Mouse (Mus musculus) liver, embryonic 13.5 days (tissue): ENCODE results near the gene H2-Q1. TPM values are rescaled to one million over a fixed set of nuclear protein-coding genes. Genes with fewer than 3 reads are reported as not detected.
A peak's percentile ranks its signal among the peaks of the same experiment; 100 is the strongest.
"Not testable (repeated sequence)": the region's sequence is repeated elsewhere in the genome, so short reads cannot be mapped to it uniquely, and the experiment has no call there.

Experiments
- ATAC-seq: fragments of 200-750 bp; cut with Nextera tagmentation; 2 replicates; pipeline ENCODE4 v1.8.0; 2017; ENCODE audit warnings: low read depth, mild to moderate bottlenecking, moderate number of reproducible peaks, moderate library complexity
- DNase-seq: peaks from one replicate; pipeline ENCODE4 v3.0.0; 2022
- H3K27ac ChIP-seq: fragments of 300-500 bp; sonication (generic); 2 replicates; pipeline ENCODE4 v1.5.1; 2015; ENCODE audit warnings: moderate library complexity, mild to moderate bottlenecking, inconsistent platforms
- H3K27me3 ChIP-seq: fragments of 300-500 bp; sonication (generic); 2 replicates; pipeline ENCODE4 v1.6.1; 2015; ENCODE audit warnings: mild to moderate bottlenecking, inconsistent platforms
- H3K36me3 ChIP-seq: fragments of 300-500 bp; sonication (generic); 2 replicates; pipeline ENCODE4 v1.6.1; 2015; ENCODE audit warnings: mild to moderate bottlenecking, inconsistent platforms
- H3K4me1 ChIP-seq: fragments of 300-500 bp; sonication (generic); replicated peaks from 2 replicates; pipeline ENCODE4 v1.6.1; 2015; ENCODE audit warnings: inconsistent platforms
- H3K4me2 ChIP-seq: fragments of 300-500 bp; sonication (generic); 2 replicates; pipeline ENCODE4 v1.6.1; 2015; ENCODE audit warnings: inconsistent platforms, mild to moderate bottlenecking, moderate library complexity
- H3K4me3 ChIP-seq: fragments of 300-500 bp; sonication (generic); replicated peaks from 2 replicates; pipeline ENCODE4 v1.5.1; 2015; ENCODE audit warnings: mild to moderate bottlenecking, inconsistent platforms
- H3K9ac ChIP-seq: fragments of 300-500 bp; sonication (generic); 2 replicates; pipeline ENCODE4 v1.6.1; 2015; ENCODE audit warnings: mild to moderate bottlenecking, inconsistent platforms
- H3K9me3 ChIP-seq: fragments of 300-500 bp; sonication (generic); replicated peaks from 2 replicates; pipeline ENCODE4 v1.6.1; 2016; ENCODE audit warnings: inconsistent platforms
- WGBS: fragments of 180-500 bp; shearing (Covaris S2); methylation state at CpG from one replicate; pipeline ENCODE4 v1.1.7; 2015; ENCODE audit not compliant: insufficient replicate concordance; 5-methylcytosine and 5-hydroxymethylcytosine counted together
- polyA plus RNA-seq: library from polyadenylated mRNA; unstranded; fragments of >200 nt; fragmentation: Nextera tagmentation; extraction: Ambion mirVana; gene quantifications from 2 replicates; pipeline ENCODE4 v1.2.1, GENCODE M21; 2015

The H2-Q1 gene
- 1.0 and 1.4 TPM in 2 replicates for polyA plus RNA-seq

GRCm38 (mm10) chr17:35320327-35321081 lies at the start of gene H2-Q1:
Gene H2-Q1, plus strand, starts transcription at chr17:35320405.
- Histone ChIP-seq H3K9me3 (no peaks in the 10 kb centered on the region), H3K4me2 (peak within 1 kb of the TSS; percentile 58), H3K4me1 (no peaks in the 10 kb centered on the region; the same call in 1 of the 2 replicates), H3K27ac (no peak within 1 kb of the TSS), H3K27me3 (peaks cover 42% of the 10 kb centered on the region), H3K9ac (no peak within 1 kb of the TSS), H3K36me3 (no peaks in the 10 kb centered on the region), H3K4me3 (peak within 1 kb of the TSS; percentile 28)
- DNase-seq (no peak), ATAC-seq (no peak)
- WGBS, result 2% methylated on average over 55 of the region's 55 CpGs

GRCm38 (mm10) chr17:35272249-35272648 lies 48.0 kb upstream of the H2-Q1 start:
- DNase-seq (no peak), ATAC-seq (no peak)
- Histone ChIP-seq H3K9ac (no peak overlapping the region), H3K4me1 (no peaks in the 10 kb centered on the region), H3K4me2 (no peak overlapping the region), H3K27ac (no peak overlapping the region), H3K4me3 (no peak overlapping the region), H3K36me3 (no peaks in the 10 kb centered on the region), H3K9me3 (no peaks in the 10 kb centered on the region), H3K27me3 (peaks cover 24% of the 10 kb centered on the region)
- 55% methylated on average over 3 of the region's 3 CpGs for WGBS

- Histone ChIP-seq H3K27me3 (peaks cover 29% of the 10 kb centered on the region), H3K27ac (no peak overlapping the region), H3K9ac (no peak overlapping the region), H3K9me3 (no peaks in the 10 kb centered on the region), H3K4me3 (no peak overlapping the region), H3K4me2 (no peak overlapping the region), H3K4me1 (no peaks in the 10 kb centered on the region), H3K36me3 (no peaks in the 10 kb centered on the region)
- DNase-seq (peak; percentile 65), ATAC-seq (peak; percentile 61)
- 2% methylated on average over 11 of the region's 11 CpGs for WGBS
These were observed 45.4 kb upstream of the H2-Q1 start for GRCm38 (mm10) chr17:35274770-35275169.

GRCm38 (mm10) chr17:35276304-35276864 lies 43.8 kb upstream of the H2-Q1 start:
- Histone ChIP-seq H3K27ac (no peak overlapping the region), H3K4me3 (no peak overlapping the region), H3K4me2 (no peak overlapping the region), H3K9me3 (no peaks in the 10 kb centered on the region), H3K9ac (no peak overlapping the region), H3K36me3 (no peaks in the 10 kb centered on the region), H3K27me3 (peaks cover 29% of the 10 kb centered on the region), H3K4me1 (no peaks in the 10 kb centered on the region)
- DNase-seq (no peak), ATAC-seq (no peak)
- 20% methylated on average over 13 of the region's 13 CpGs for whole genome bisulfite sequencing

- ATAC-seq (no peak), DNase-seq (no peak)
- peaks cover 29% of the 10 kb centered on the region for H3K27me3 ChIP-seq
- H3K9ac ChIP-seq, result no peak overlapping the region
- H3K27ac ChIP-seq, result no peak overlapping the region
- H3K36me3 ChIP-seq, result no peaks in the 10 kb centered on the region
- WGBS, result 65% methylated on average over 8 of the region's 8 CpGs
- no peak overlapping the region for H3K4me2 ChIP-seq
- H3K4me3 ChIP-seq, result no peak overlapping the region
- H3K9me3 ChIP-seq, result no peaks in the 10 kb centered on the region
- no peaks in the 10 kb centered on the region for H3K4me1 ChIP-seq
These were observed 42.2 kb upstream of the H2-Q1 start for GRCm38 (mm10) chr17:35278049-35278448.

- no peak overlapping the region for H3K27ac ChIP-seq
- H3K4me1 ChIP-seq, result no peaks in the 10 kb centered on the region
- no peaks in the 10 kb centered on the region for H3K36me3 ChIP-seq
- ATAC-seq, result no peak
- H3K4me2 ChIP-seq, result no peak overlapping the region
- no peak overlapping the region for H3K4me3 ChIP-seq
- no peak for DNase-seq
- WGBS, result 71% methylated on average over 13 of the region's 13 CpGs
- H3K9me3 ChIP-seq, result no peaks in the 10 kb centered on the region
- peaks cover 29% of the 10 kb centered on the region for H3K27me3 ChIP-seq
- H3K9ac ChIP-seq, result no peak overlapping the region
These were observed 41.1 kb upstream of the H2-Q1 start for GRCm38 (mm10) chr17:35278957-35279688.

GRCm38 (mm10) chr17:35280276-35280675 lies 39.9 kb upstream of the H2-Q1 start:
- no peaks in the 10 kb centered on the region for H3K36me3 ChIP-seq
- ATAC-seq (no peak), DNase-seq (no peak)
- 59% methylated on average over 3 of the region's 3 CpGs for WGBS
- H3K4me2 ChIP-seq, result no peak overlapping the region
- H3K27me3 ChIP-seq, result peaks cover 25% of the 10 kb centered on the region
- no peak overlapping the region for H3K4me3 ChIP-seq
- H3K4me1 ChIP-seq, result no peaks in the 10 kb centered on the region
- no peak overlapping the region for H3K9ac ChIP-seq
- H3K27ac ChIP-seq, result no peak overlapping the region
- no peaks in the 10 kb centered on the region for H3K9me3 ChIP-seq

GRCm38 (mm10) chr17:35285431-35285830 lies 34.8 kb upstream of the H2-Q1 start:
- peaks cover 6% of the 10 kb centered on the region; the same call in 1 of the 2 replicates for H3K27me3 ChIP-seq
- H3K9ac ChIP-seq, result no peak overlapping the region
- H3K4me1 ChIP-seq, result no peaks in the 10 kb centered on the region
- no peaks in the 10 kb centered on the region for H3K9me3 ChIP-seq
- no peak for ATAC-seq
- no peaks in the 10 kb centered on the region for H3K36me3 ChIP-seq
- no peak overlapping the region for H3K4me3 ChIP-seq
- H3K4me2 ChIP-seq, result no peak overlapping the region
- no peak overlapping the region for H3K27ac ChIP-seq
- no peak for DNase-seq

GRCm38 (mm10) chr17:35295796-35296195 lies 24.4 kb upstream of the H2-Q1 start:
- H3K4me3 ChIP-seq, H3K9me3 ChIP-seq, H3K27me3 ChIP-seq, ATAC-seq, H3K4me2 ChIP-seq, H3K9ac ChIP-seq, H3K27ac ChIP-seq, H3K4me1 ChIP-seq, H3K36me3 ChIP-seq: not testable (repeated sequence)
- WGBS, result 3% methylated on average over 5 of the region's 5 CpGs
- peak; percentile 17 for DNase-seq

- 65% methylated on average over 7 of the region's 7 CpGs for WGBS
- not testable (repeated sequence) for DNase-seq, H3K4me3 ChIP-seq, H3K4me2 ChIP-seq, H3K9ac ChIP-seq, H3K9me3 ChIP-seq, ATAC-seq, H3K4me1 ChIP-seq, H3K27me3 ChIP-seq, H3K27ac ChIP-seq, H3K36me3 ChIP-seq
These were observed 19.8 kb upstream of the H2-Q1 start for GRCm38 (mm10) chr17:35300261-35300945.

- peak; percentile 28; the same call in 1 of the 2 replicates for ATAC-seq
- Histone ChIP-seq H3K4me1 (no peaks in the 10 kb centered on the region; the same call in 1 of the 2 replicates), H3K4me2 (0 out of 2 replicates have a peak overlapping the region, but pooled peaks have one; percentile 26), H3K27ac (no peak overlapping the region), H3K4me3 (no peak overlapping the region), H3K27me3 (no peaks in the 10 kb centered on the region), H3K36me3 (no peaks in the 10 kb centered on the region), H3K9me3 (peaks cover 2% of the 10 kb centered on the region; the same call in 1 of the 2 replicates), H3K9ac (no peak overlapping the region)
- peak; percentile 54 for DNase-seq
- 17% methylated on average over 13 of the region's 13 CpGs for WGBS
These were observed 18.5 kb upstream of the H2-Q1 start for GRCm38 (mm10) chr17:35301645-35302258.
